Mouse (Mus musculus): ENCODE measurements around the gene A830005F24Rik. TPM values are rescaled to one million over a fixed set of nuclear protein-coding genes. Genes with fewer than 3 reads are reported as not detected.
"Not testable (repeated sequence)": the region's sequence is repeated elsewhere in the genome, so short reads cannot be mapped to it uniquely, and the experiment has no call there.

The A830005F24Rik gene
- total RNA-seq (2021): under 1 TPM in 1 of 2 experiments, not detected in 1; 0.36 TPM
- long read RNA-seq, experiment 1, partial matches to known transcripts: 1 of 1 reads
- long read RNA-seq, experiment 1, other reads (novel, unspliced or antisense): 0 of 1 reads
- long read RNA-seq, experiment 2: 0 reads

DNA sequence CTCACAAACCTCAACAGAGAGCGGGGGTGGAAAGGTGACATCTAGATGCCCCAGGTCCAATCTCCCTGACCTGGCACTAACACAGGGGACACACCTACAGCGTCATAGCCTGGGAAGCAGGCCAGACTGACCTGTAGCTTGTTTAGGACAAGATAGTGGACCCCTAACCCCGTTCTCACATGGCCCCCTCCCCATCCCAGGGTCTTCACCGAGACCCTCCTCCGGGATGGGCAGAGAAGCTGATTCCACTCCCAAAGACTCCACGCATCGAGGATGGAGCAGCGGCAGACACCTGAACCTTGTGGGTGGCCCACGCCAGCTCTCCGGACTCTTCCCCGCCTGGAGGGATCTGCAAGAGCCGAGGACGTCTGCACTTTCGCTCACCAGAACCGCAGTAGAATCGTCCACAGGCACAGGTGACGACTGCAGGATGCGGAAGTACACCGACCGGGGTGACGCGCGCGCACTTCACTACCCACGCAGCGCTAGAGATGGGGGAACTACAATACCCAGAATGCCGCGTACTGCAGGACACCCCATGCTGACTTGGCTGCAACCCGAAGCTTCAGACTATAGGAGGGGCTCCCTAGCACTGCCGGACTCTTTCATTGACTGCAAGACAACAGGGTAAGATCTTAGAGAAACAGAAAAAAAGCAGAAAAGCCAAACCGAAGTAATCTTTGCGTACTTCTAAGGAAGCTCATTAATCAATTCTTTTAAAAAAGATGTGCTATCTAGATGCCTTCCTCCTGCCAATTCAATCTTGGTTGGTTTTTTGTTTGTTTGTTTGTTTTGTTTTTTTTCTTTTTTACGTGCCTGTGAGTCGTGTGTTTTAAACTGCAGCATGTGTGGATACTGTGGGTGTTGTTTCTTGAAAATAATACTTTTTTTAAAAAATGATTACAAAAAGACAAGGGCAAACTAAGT, at the start of gene A830005F24Rik, which contains the start of gene Zfp169:
A830005F24Rik (plus strand) TSS at position 568 of the 927 bp plus-strand sequence.
Zfp169 (minus strand) TSS at position 449 of the 927 bp plus-strand sequence.
- DNase-seq: peak; percentile 54 to 60
- intact Hi-C loops (cut with DNase I): no loop called here

DNA sequence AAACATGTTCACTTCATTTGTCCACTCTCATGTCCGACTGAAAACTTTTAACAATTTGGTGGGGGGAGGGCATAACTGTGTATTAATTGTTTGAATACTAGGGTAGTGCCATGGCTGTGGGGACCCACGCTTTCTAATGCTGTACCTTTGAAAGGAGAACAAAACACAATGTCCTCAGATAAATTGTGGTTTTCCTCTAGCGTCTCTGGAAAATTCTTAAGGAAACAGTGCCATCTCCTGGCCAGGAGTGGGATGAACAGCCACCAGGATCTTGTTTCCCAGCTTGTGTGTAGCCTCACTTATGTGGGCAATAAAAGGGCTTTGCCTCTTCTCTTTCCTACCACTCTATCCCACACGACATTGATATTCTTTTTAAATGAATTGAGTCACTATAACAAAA, 49.2 kb upstream of the A830005F24Rik start:
- DNase-seq: peak; percentile 16 to 32
- intact Hi-C loops (cut with DNase I): loop anchor here (2.0 to 10.0 kb wide), 3 partner anchors 189 to 1115 kb away; no protein-coding TSS in a partner anchor

DNA sequence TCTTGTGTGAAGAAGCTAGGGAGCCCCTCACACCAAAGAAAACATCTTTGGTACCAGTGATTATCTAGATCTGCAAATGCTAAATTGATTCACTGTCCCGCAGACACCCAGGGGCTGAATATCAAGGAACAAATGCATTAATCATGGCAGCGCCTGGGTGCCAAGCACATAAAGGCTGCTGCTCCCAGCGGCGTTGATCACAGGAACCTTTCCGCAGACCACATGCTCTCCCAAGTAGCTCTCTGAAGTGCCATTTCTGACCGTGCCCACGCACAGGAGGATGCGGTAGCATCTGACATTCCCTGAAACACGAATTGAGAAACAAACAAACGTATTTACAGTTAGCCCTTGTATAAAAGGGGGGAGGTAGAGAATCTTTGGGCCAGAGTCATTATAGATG, 47.2 kb upstream of the A830005F24Rik start:
- intact Hi-C loops (cut with DNase I): loop anchor here (5.0 to 10.0 kb wide), 2 partner anchors 191 to 629 kb away; no protein-coding TSS in a partner anchor
- no peak for DNase-seq

- no peak for DNase-seq
- intact Hi-C loops (cut with DNase I): loop anchor here (5.0 to 10.0 kb wide), 2 partner anchors 194 to 631 kb away; no protein-coding TSS in a partner anchor
These were observed 44.7 kb upstream of the A830005F24Rik start for GRCm38 (mm10) chr13:48468656-48469180.

DNA sequence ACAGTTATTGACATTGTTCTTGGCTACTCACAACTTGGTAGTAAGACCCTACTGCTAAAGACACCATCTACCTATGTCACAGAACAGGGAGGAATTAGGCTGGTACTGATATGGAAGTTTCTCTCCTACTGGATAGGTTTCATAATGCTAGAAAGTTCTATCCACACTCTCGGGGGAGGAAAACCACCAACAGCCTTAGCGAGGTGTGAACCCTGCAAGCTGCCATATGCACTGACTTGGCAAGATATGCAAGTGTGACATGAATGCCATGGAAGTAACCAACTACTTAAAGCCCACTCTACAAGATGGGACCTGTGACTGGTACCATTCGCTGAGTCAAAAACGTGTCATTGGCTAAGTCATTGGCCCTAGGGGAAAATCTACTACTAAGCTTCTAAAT, 29.8 kb upstream of the A830005F24Rik start:
- no peak for DNase-seq
- intact Hi-C loops (cut with DNase I): no loop called here

DNA sequence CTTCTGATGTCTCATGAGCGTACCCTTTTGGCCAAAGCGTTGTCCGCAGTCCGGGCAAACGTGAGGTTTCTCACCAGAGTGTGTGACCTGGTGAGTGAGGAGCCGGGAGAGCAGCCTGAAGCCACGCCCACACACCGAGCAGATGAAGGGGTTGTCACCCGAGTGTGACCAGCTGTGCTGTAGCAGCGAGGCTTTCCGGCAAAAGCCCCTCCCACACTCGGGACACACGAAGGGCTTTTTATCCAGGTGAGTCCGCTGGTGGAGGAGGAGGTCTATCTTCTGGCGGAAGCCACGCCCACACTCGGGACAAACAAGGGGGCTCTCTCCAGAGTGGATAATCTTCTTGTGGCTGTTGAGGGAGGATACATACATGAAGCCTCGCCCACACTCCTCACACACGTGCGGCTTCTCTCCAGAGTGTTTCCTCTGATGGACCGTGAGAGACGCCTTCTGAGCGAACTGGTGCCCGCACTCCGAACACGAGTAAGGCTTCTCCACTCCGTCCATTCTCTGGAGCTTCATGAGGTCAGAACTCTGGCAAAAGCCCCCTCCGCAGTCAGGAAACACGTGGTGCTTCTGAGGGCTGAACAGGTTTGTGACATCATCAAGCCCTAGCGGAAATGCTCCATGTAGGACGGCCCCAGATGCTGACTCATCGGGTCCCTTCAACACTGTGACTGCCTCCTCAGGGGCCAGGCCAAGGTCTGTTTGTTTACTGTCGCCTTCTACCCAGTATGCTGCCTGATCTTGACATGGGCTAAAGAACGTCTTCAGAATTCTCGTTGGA, 22.8 kb upstream of the A830005F24Rik start:
- no peak for DNase-seq
- intact Hi-C loops (cut with DNase I): no loop called here

DNA sequence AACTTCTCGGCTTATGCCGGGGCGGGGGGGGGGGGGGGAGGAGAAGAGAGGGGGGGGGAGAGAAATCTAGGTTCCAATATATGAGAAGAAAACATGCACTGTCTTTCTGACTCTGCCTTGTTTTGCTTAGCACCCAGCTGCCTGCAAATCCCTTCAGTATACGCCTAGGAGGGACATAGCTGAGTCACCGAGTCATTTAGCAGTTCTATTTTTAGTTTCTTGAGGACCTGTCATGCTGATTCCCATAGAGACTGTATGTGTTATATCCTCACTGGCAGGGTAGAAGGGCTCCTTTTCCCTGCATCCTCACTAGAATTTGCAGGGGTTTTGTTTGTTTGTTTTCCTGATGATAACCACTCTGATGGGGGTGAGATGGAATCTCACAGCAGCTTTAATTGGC, 20.2 kb upstream of the A830005F24Rik start:
- no peak for DNase-seq

DNA sequence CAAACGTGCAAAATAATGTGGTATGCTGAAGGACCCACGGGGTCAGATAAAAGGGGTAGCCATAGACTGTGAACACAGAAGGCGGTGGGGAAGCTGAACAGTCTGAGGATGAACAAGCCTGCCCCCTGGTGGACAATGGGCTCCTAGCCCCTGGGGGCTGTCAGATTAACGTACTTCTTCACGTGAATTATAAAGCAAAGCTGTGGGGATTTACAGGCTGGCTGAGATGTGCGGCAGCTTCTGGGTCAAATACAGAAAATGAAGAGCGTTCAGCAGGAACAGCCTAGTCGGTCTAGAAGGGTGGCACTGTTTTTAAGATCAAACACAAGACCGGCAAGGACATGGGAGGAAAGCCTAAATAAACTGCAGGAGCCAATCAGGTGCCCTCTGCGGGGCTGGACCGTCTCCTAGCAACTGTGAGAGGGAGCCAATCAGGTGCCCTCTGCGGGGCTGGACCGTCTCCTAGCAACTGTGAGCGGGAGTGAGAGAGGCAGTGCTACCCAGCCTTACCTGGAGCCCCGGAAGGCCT, 15.6 kb upstream of the A830005F24Rik start:
- intact Hi-C loops (cut with DNase I): no loop called here
- DNase-seq: peak; percentile 31 to 37

More for the DNA sequence above, 20.2 kb upstream of the A830005F24Rik start:
- intact Hi-C loops (cut with DNase I): no loop called here

DNA sequence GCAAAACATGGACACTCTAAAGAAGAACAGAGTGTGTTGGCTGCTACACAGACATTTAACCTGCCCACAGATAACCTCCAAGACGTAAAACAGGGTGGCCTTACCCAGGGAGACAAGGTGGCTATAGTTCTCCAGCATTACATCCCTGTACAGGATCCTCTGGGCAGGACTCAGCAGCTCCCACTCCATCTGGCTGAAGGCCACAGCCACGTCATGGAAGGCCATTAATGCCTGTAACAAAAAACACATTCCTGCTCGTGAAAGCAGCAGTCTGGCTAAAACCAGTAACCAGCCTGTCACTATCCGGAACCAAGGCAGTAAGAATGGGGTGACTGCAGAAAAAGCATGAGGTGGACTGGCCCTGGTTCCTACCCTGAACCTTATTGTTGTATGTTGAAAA, 14.7 kb upstream of the A830005F24Rik start:
- DNase-seq: no peak
- intact Hi-C loops (cut with DNase I): no loop called here

- intact Hi-C loops (cut with DNase I): no loop called here
- DNase-seq: no peak
These were observed 10.9 kb upstream of the A830005F24Rik start for GRCm38 (mm10) chr13:48502422-48502821.

DNA sequence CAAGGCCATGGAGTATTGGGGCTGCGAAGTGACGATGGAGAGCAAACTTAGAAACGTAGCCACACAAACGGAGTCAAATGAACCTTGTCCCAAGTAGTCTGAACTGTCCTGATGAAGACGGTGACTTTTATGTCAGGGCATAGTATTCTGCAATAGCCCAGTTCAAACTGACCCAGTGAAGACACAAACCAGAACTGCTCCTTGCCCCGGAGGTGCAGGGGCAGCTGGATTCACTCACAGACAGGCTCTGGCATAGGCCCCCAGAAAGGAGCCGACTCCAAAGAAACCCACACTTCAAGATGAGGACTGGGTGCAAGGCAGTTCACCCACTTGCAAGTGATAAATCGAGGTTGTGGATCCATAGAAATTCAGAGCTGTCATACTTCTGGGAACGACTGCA, 4.7 kb upstream of the A830005F24Rik start:
- DNase-seq: no peak
- intact Hi-C loops (cut with DNase I): no loop called here

DNA sequence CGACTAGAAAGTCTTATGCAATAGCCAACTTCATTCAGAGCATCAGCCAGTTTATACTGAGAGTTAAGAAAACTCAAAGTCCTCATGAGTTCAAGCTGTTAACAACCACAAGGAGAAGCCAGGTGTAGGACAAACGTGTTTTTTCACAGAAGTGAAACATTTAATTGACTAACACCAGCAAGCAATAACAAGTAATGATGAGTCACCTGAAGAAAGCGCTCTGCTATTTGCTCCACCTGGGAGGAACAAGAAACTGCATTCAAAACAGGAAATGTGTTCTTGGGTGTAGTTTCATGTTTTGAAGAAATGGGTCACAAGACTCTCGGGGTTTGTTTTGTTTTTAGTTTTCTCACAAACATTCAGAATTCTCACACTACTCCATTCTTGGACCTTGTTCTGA, 2.5 kb downstream of the A830005F24Rik start:
- intact Hi-C loops (cut with DNase I): no loop called here
- no peak for DNase-seq

DNA sequence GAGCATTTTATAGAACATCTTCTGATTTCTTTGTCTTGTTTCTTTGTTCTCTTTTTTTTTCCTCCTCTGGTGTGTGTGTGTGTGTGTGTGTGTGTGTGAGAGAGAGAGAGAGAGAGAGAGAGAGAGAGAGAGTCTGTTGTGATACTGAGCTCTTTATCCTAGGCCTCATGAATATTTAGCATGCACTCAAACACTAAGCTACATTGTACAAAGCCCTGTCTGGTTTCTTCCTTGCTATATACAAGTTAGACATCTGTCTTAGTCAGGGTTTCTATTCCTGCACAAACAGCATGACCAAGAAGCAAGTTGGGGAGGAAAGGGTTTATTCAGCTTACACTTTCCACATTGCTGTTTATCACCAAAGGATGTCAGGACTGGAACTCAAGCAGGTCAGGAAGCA, 5.8 kb downstream of the A830005F24Rik start:
- DNase-seq; intact Hi-C loops (cut with DNase I): not testable (repeated sequence)

GRCm38 (mm10) chr13:48525745-48526144, 12.4 kb downstream of the A830005F24Rik start:
- intact Hi-C loops (cut with DNase I): loop anchor here (1.0 kb wide), 1 partner anchor 49 kb away; no protein-coding TSS in a partner anchor
- DNase-seq: no peak

GRCm38 (mm10) chr13:48528123-48528871, 14.9 kb downstream of the A830005F24Rik start:
- peak; percentile 22 to 32 for DNase-seq
- intact Hi-C loops (cut with DNase I): loop anchor here (1.0 kb wide), 2 partner anchors 43 to 111 kb away; no protein-coding TSS in a partner anchor

DNA sequence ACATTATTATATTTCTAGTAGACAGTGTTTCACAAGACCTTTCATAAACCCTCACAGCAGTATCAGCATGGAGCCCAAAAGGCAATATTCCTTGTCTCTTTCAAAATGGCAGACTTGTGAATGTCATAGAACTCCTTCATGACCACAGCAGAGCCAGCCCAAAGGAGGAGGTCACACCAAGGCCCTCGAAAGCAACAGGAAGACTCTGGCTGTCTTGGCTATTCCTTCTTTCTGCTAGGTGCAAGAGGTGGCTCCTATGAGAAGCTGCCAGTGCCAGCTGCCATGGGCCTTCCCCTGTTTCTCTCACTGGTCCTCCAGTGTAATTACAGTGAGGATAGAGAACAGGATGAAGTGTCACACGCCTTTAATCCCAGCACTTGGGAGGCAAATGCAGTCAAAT, 15.7 kb downstream of the A830005F24Rik start:
- DNase-seq: no peak
- intact Hi-C loops (cut with DNase I): no loop called here

GRCm38 (mm10) chr13:48530685-48531084, 17.3 kb downstream of the A830005F24Rik start:
- peak; percentile 47 to 70 for DNase-seq
- intact Hi-C loops (cut with DNase I): loop anchor here (10.0 kb wide), 1 partner anchor 284 kb away; no protein-coding TSS in a partner anchor

DNA sequence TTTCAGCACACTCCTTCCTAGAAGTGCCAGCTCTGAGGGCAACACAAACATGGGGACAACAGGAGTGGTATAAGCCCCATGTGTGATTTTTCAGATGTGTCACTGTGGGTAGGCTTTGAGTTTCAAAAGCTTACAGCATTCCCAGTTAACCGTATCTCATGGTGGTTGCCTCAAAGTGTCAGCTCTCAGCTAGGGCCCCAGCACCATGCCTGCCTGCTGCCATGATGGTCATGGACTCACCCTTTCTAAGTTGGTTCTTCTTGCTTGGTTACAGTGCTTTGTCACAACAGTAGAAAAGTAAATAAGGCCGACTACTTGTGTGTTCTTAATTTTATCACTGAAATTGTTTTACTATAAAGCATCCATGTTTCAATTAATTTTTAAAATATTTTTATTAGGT, 18.1 kb downstream of the A830005F24Rik start:
- intact Hi-C loops (cut with DNase I): loop anchor here (10.0 kb wide), 1 partner anchor 283 kb away; no protein-coding TSS in a partner anchor

GRCm38 (mm10) chr13:48533441-48533840, 20.1 kb downstream of the A830005F24Rik start:
- intact Hi-C loops (cut with DNase I): loop anchor here (10.0 kb wide), 1 partner anchor 281 kb away; no protein-coding TSS in a partner anchor
- no peak for DNase-seq

More for the DNA sequence above, 18.1 kb downstream of the A830005F24Rik start:
- DNase-seq: no peak

Data from gastrocnemius, postnatal 36 days (tissue).